Mouse (Mus musculus) liver, adult 2 months (tissue): ENCODE measurements around the gene Omg. TPM values are rescaled to one million over a fixed set of nuclear protein-coding genes. Genes with fewer than 3 reads are reported as not detected.

Experiments used
- DNase-seq: peaks from one replicate; pipeline ENCODE4 v3.0.0-alpha.2; 2011; ENCODE audit warnings: low read depth, low spot score; ENCODE audit errors: extremely low read depth
- H3K27ac ChIP-seq: fragments of 200-500 bp; replicated peaks from 2 replicates; pipeline ENCODE4 v1.5.1; 2012; ENCODE audit warnings: low read depth, mild to moderate bottlenecking, control low read depth, inconsistent platforms, low read length; ENCODE audit not compliant: insufficient read depth
- H3K27me3 ChIP-seq: fragments of 200-500 bp; 2 replicates; pipeline ENCODE4 v1.6.1; 2012; ENCODE audit warnings: mild to moderate bottlenecking, moderate library complexity, low read length, inconsistent platforms; ENCODE audit not compliant: control insufficient read depth, insufficient read depth
- H3K36me3 ChIP-seq: fragments of 200-500 bp; 2 replicates; pipeline ENCODE4 v1.6.1; 2012; ENCODE audit warnings: low read length, inconsistent platforms; ENCODE audit not compliant: control insufficient read depth, insufficient read depth
- H3K4me1 ChIP-seq: fragments of 200-500 bp; 2 replicates; pipeline ENCODE4 v1.6.1; 2011; ENCODE audit warnings: low read length; ENCODE audit not compliant: control insufficient read depth, insufficient read depth
- H3K4me3 ChIP-seq: fragments of 200-500 bp; 2 replicates; pipeline ENCODE4 v1.5.1; 2011; ENCODE audit warnings: low read depth, mild to moderate bottlenecking, control low read depth, low read length, moderate library complexity; ENCODE audit not compliant: insufficient read depth
- H3K79me2 ChIP-seq: fragments of 200-500 bp; 2 replicates; pipeline ENCODE4 v1.6.1; 2012; ENCODE audit warnings: inconsistent platforms, mild to moderate bottlenecking, low read length, moderate library complexity; ENCODE audit not compliant: control insufficient read depth, insufficient read depth
- H3K9ac ChIP-seq: fragments of 200-500 bp; 2 replicates; pipeline ENCODE4 v1.6.1; 2012; ENCODE audit warnings: low read depth, mild to moderate bottlenecking, control low read depth, inconsistent platforms, low read length
- CTCF ChIP-seq: fragments of 200-500 bp; IDR thresholded peaks from 2 replicates; pipeline ENCODE4 v1.5.1; 2011; ENCODE audit warnings: low read depth, low read length, control low read depth
- POLR2A ChIP-seq: fragments of 200-500 bp; IDR thresholded peaks from 2 replicates; pipeline ENCODE4 v1.6.1; 2011; ENCODE audit warnings: low read length, control low read depth; ENCODE audit not compliant: insufficient read depth; ENCODE audit errors: extremely low read depth
- WGBS: fragments of 180-500 bp; shearing (Covaris S2); methylation state at CpG from one replicate; pipeline ENCODE4 v1.1.7; 2018; 5-methylcytosine and 5-hydroxymethylcytosine counted together
- polyA plus RNA-seq: library from polyadenylated mRNA; depleted of rRNA; stranded (reverse); fragments of >200 nt; gene quantifications from 2 replicates; pipeline ENCODE4 v1.2.3, GENCODE M21; 2012
- total RNA-seq: library from RNA; depleted of rRNA; stranded (reverse); fragments of >200 nt; gene quantifications from 2 replicates; pipeline ENCODE4 v1.2.3, GENCODE M21; 2014

Gene Omg
- total and polyA plus RNA-seq, 2 experiments = not detected

DNA sequence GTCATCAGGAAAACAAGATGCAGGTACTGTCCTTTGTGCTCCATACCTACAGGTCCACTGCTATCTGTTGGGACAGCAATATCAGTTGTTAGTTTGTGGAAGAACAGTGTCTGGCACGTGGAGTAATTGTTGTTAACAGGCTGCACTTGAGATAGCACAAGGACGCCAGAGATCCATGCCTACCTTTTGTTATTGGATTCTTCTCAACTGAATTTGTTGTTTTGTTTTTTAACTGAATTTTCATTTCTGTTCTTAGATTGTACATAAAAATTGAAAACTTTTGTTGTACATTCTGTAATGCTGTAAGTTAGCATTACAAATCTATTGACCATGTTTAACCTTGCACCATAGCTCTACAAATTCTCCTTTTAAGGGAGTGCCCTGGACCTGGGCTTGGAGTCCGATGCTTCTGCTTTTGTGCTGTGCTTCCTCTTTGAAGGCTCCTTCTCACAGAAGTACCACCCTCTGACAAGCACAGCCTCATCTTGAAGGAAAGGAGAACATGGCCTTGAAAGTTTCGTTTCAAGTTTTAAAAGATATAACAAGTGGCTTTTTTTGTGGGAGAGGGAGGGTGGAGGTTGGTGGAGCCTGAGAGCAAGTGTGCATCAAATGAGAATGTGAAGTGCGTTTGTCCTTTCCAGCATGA, 24.0 kb upstream of the Omg start:
- 86% methylated on average over 5 of the region's 5 CpGs for WGBS
- DNase-seq = peak; percentile 47
- Histone ChIP-seq H3K27ac (peak overlapping the region; percentile 42), H3K36me3 (peaks cover 2% of the 10 kb centered on the region; the same call in 1 of the 2 replicates), H3K27me3 (no peaks in the 10 kb centered on the region), H3K4me1 (no peaks in the 10 kb centered on the region), H3K4me3 (no peak overlapping the region; the same call in 1 of the 2 replicates), H3K9ac (peak overlapping the region; percentile 21; the same call in 1 of the 2 replicates), H3K79me2 (no peaks in the 10 kb centered on the region)
- no peak for TF ChIP-seq POLR2A
- TF ChIP-seq CTCF = no peak

DNA sequence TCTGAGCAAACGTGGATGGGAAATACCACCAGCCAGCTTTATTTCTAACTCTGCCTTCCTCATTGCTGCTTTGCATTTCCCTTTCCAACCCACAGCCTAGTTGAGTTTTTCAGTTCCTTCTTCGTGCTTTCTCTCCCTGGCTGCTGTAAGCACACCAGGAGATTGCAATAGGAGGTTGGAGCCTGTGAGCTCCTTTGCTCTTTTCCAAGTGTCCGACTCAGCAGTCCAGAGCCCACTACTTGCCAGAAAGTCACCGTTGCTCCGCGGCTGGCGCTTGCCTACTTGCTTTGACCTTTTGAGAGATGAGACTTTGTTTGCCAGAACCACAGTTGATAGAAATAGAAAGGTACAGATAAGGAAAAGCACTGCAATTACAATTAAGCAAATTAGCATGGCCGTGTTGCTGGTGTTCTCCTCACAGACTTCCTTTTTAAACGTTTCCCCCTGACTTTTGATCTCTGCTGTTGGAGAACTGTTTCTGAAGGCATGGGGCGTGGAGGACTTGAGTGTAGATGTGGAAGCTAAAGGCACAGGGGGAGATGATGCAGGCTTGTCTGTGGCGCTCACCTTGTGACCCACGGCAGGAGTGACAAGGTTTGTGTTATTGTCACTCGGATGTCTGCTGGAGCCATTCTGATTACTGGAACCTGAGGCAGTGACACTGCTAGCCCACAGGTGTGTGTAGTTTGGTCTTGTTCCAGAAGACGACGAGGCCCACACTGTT, 23.3 kb upstream of the Omg start:
- H3K4me3 ChIP-seq = no peak overlapping the region
- no peaks in the 10 kb centered on the region for H3K79me2 ChIP-seq
- H3K27me3 ChIP-seq = no peaks in the 10 kb centered on the region
- H3K4me1 ChIP-seq = no peaks in the 10 kb centered on the region
- H3K9ac ChIP-seq = no peak overlapping the region
- H3K36me3 ChIP-seq = peaks cover 2% of the 10 kb centered on the region; the same call in 1 of the 2 replicates
- TF ChIP-seq POLR2A (no peak), CTCF (no peak)
- H3K27ac ChIP-seq = peak overlapping the region; percentile 45; the same call in 1 of the 2 replicates
- 46% methylated on average over 15 of the region's 15 CpGs for WGBS
- DNase-seq = peak; percentile 45

DNA sequence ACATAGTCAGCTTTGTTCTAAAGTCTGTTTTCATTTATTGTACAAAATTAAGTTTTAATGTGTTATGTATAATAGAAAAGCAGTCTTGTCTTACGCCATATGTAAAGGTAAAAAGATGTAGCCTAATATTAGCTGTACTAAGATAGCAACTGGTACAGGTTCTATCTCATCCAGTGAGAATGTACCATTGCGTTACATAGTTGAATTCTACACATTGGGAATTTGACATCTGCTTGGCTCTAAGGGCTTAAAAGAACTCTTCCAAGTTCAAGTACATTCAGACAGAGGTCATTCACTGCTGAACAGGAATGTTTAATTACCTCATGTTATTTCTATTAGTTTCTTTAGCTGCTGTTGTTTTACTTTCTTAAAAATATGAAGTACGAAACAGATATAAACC, 22.7 kb upstream of the Omg start:
- TF ChIP-seq POLR2A (no peak), CTCF (no peak)
- no peak for DNase-seq
- no peaks in the 10 kb centered on the region for H3K4me1 ChIP-seq
- peaks cover 2% of the 10 kb centered on the region; the same call in 1 of the 2 replicates for H3K36me3 ChIP-seq
- 88% methylated on average over 3 of the region's 3 CpGs for WGBS
- H3K27me3 ChIP-seq = no peaks in the 10 kb centered on the region
- H3K9ac ChIP-seq = no peak overlapping the region
- H3K4me3 ChIP-seq = no peak overlapping the region
- no peak overlapping the region for H3K27ac ChIP-seq
- no peaks in the 10 kb centered on the region for H3K79me2 ChIP-seq

GRCm38 (mm10) chr11:79524310-79524575, 20.4 kb upstream of the Omg start:
- DNase-seq = no peak
- H3K27ac ChIP-seq = no peak overlapping the region
- no peaks in the 10 kb centered on the region for H3K27me3 ChIP-seq
- WGBS = 82% methylated on average over 1 of the region's 1 CpGs
- TF ChIP-seq POLR2A = no peak
- no peak for TF ChIP-seq CTCF
- H3K4me3 ChIP-seq = no peak overlapping the region
- no peaks in the 10 kb centered on the region for H3K79me2 ChIP-seq
- peaks cover 2% of the 10 kb centered on the region; the same call in 1 of the 2 replicates for H3K36me3 ChIP-seq
- peaks cover 4% of the 10 kb centered on the region; the same call in 1 of the 2 replicates for H3K4me1 ChIP-seq
- H3K9ac ChIP-seq = no peak overlapping the region

DNA sequence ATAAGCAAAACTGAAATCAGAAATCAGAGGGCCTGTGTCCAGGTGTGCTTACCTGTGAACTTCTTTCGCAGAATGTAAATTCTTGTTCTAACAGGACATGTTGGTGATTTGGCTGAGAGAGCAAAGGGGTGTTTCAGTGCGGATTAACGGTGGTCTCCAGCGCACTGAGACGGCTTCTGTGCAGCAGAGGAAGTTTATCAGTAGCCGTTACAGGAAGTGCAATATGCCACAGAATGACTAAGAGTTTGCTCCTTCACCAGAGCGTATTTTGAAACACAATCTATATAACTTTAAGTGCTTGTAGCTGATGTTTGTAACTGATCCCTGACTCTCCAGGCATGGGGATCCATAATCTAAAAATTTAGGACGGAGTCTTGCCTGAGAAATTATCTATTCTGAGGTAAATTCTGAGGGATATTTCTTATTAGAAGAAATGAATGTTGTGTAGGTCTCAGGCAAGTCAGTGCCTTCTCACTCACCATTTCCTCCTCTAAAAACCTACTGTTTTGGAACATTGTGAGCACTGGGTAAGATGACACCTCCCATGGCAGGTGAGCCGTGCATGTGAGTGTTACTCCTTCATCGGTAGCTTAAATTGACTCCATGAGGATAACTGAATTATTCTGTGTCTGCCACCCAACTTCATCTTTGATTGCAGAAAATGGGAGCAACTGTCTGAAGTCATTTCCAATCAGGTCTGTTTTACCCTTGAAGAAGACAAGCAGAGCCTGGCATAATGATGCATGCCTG, 19.9 kb upstream of the Omg start, which contains the start of gene Evi2b:
Gene Evi2b, minus strand, starts transcription at position 203 of the 750 bp plus-strand sequence.
- H3K9ac ChIP-seq = no peak within 1 kb of the TSS

More for the DNA sequence above, 19.9 kb upstream of the Omg start, which contains the start of gene Evi2b:
- H3K4me1 ChIP-seq = peaks cover 4% of the 10 kb centered on the region; the same call in 1 of the 2 replicates
- 78% methylated on average over 10 of the region's 10 CpGs for WGBS
- no peak for TF ChIP-seq CTCF
- no peak for TF ChIP-seq POLR2A
- no peak within 1 kb of the TSS for H3K27ac ChIP-seq
- H3K4me3 ChIP-seq = 0 out of 2 replicates have a peak within 1 kb of the TSS, but pooled peaks have one; percentile 23
- H3K36me3 ChIP-seq = peaks cover 2% of the 10 kb centered on the region; the same call in 1 of the 2 replicates
- no peak for DNase-seq
- no peaks in the 10 kb centered on the region for H3K79me2 ChIP-seq
- H3K27me3 ChIP-seq = no peaks in the 10 kb centered on the region
